18 mouse cellular contexts compared by ENCODE assay signal in genomic region chr19:40326126-40326525, GRCm38 (mm10).
"Had no signal": no experiment of that assay in that cellular context is flagged by ENCODE, and none has a peak within 500 bp of the region (broad histone marks: within the 10 kb centered on the region; RNA-seq: fewer than 3 reads in every experiment).

No protein-coding gene starts in this region.

- H3K9ac ChIP-seq: liver, embryonic 13.5 days; liver, postnatal 0 days; lung, embryonic 15.5 days; midbrain, embryonic 12.5 days; neural tube, embryonic 13.5 days; stomach, embryonic 15.5 days had no signal

- H3K27ac ChIP-seq: left cerebral cortex, adult 2 months; liver, embryonic 13.5 days; lung, embryonic 15.5 days; midbrain, embryonic 12.5 days; neural tube, embryonic 13.5 days; stomach, embryonic 15.5 days had no signal

- H3K4me3 ChIP-seq: left cerebral cortex, adult 2 months; liver, embryonic 13.5 days; lung, embryonic 15.5 days; midbrain, embryonic 12.5 days; neural tube, embryonic 13.5 days; stomach, embryonic 15.5 days had no signal

- ATAC-seq: liver, postnatal 0 days; midbrain, embryonic 16.5 days had no signal

- H3K9me3 ChIP-seq: liver, embryonic 13.5 days; lung, embryonic 15.5 days; midbrain, embryonic 12.5 days; neural tube, embryonic 13.5 days; stomach, embryonic 15.5 days had no signal

- H3K4me1 ChIP-seq: liver, embryonic 13.5 days; lung, embryonic 15.5 days; midbrain, embryonic 12.5 days; stomach, embryonic 15.5 days had no signal

- H3K4me2 ChIP-seq: liver, embryonic 13.5 days; lung, embryonic 15.5 days; midbrain, embryonic 12.5 days; neural tube, embryonic 13.5 days; stomach, embryonic 15.5 days had no signal

- H3K27me3 ChIP-seq: liver, embryonic 13.5 days; lung, embryonic 15.5 days; midbrain, embryonic 12.5 days; neural tube, embryonic 13.5 days; stomach, embryonic 15.5 days had no signal

- DNase-seq: kidney, adult 11 months; kidney, adult 9 months; kidney, postnatal 25 days; liver; liver, embryonic 13.5 days; liver, postnatal 0 days; lung, postnatal 14 days; retina, postnatal 1 day; right cerebral cortex, postnatal 4 days; spleen, adult 18-20 months; thymus, adult 2 months; thymus, postnatal 4 days had no signal
